Mouse (Mus musculus) olfactory bulb, adult 2 months (tissue): ENCODE measurements around the gene Brinp3.

Experiments used
- CTCF ChIP-seq: fragments of 200-500 bp; IDR thresholded peaks from 2 replicates; pipeline ENCODE4 v1.5.1; 2012; ENCODE audit warnings: low read depth, mild to moderate bottlenecking, low read length, moderate library complexity; ENCODE audit not compliant: insufficient read depth
- POLR2A ChIP-seq: fragments of 200-500 bp; IDR thresholded peaks from 2 replicates; pipeline ENCODE4 v1.6.1; 2012; ENCODE audit warnings: mild to moderate bottlenecking, low read depth, low read length, moderate library complexity; ENCODE audit not compliant: insufficient read depth

GRCm38 (mm10) chr1:146751066-146751465, 256.5 kb downstream of the Brinp3 start:
- TF ChIP-seq POLR2A (no peak), CTCF (no peak)
